Mouse (Mus musculus) spleen, embryonic (tissue): ENCODE results near the gene Ifna15.
"Not testable (repeated sequence)": the region's sequence is repeated elsewhere in the genome, so short reads cannot be mapped to it uniquely, and the experiment has no call there.

Experiments used
- CTCF ChIA-PET: fragments of 350-600 bp; sonication (Branson Sonifier 250); formaldehyde crosslinking; loops from one replicate; lab custom pipeline; 2022; lab: Charles Lee

The Ifna15 gene

GRCm38 (mm10) chr4:88558145-88558544, at the start of gene Ifna15:
Gene Ifna15 (minus strand): TSS chr4:88558245.
- CTCF ChIA-PET, result not testable (repeated sequence)

- CTCF ChIA-PET, result no interaction called here
Observed at GRCm38 (mm10) chr4:88603276-88603675, 45.2 kb upstream of the Ifna15 start, which contains the start of gene Ifna12. Gene Ifna12 (minus strand): TSS chr4:88603376.

GRCm38 (mm10) chr4:88592285-88592684, 34.2 kb upstream of the Ifna15 start, which contains the start of gene Ifna9:
Gene Ifna9 (minus strand): TSS chr4:88592385.
- CTCF ChIA-PET, result no interaction called here

GRCm38 (mm10) chr4:88571698-88572097, 13.7 kb upstream of the Ifna15 start, which contains the start of gene Ifna14:
Gene Ifna14 (minus strand): TSS chr4:88571798.
- CTCF ChIA-PET, result no interaction called here

DNA sequence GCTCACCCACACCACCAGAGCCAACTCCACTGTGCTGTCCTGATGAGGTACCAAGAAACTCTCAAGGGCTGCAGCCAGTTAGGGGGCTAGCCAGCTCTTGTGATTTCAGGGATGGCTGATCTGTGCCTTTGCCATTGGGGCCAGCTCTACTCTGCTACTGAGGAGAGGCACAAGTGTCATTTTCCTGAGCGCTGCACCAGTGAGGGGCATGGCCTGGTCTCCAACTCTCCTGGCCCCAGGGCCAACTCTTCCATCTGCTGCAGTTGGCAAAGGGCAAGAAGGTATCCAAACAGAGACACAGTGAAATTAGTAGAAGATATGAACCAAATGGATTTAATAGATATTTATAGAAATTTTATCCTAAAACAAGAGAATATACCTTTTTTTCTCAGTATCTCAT, 3.7 kb upstream of the Ifna15 start:
- CTCF ChIA-PET, result no interaction called here

DNA sequence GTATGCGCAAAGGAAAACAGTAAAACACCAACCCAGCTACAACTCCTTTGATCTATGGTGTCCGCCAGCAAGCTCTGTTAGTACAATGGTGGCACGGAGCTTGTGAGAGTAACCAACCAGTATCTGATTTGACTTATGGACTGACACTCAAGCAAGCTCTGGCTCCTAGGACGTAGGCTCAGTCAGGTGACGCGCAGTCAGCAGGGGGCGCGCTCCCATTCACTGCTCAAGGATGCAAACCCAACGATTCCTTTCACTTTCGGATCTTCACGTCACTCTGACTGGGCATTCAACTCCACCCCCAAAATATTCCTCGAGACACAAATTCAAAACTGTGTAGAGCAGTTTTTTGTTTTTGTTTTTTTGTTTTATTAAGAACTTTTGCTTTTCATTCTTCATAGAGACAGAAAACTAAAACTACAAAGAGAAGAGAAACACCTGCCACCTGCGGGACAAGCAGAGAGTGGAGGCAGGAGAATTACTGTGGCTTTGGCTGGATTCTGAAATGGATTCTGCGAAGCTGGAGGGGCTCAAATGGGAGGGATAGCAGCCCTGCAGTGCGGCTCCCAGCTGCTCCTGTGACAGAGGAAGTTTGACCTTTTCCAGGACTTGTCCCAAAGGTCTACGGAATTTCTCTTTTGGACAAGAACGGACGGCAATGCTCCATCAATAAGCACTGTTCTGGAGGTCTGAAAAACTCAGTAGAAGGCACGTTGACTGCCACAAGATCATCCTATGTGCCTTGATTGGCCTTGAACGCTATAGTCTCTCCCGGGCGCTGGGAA, 7.7 kb downstream of the Ifna15 start:
- CTCF ChIA-PET, result interaction anchor here (0.5 kb wide), 1 partner anchor 173 kb away, joined by 6 read pairs; no protein-coding TSS in a partner anchor

- CTCF ChIA-PET, result interaction anchor here (0.6 kb wide), 1 partner anchor 806 kb away, joined by 4 read pairs; no protein-coding TSS in a partner anchor
Observed at GRCm38 (mm10) chr4:88547986-88548385, 10.1 kb downstream of the Ifna15 start.

- CTCF ChIA-PET, result interaction anchor here (1.2 kb wide), 1 partner anchor 1188 kb away, joined by 3 read pairs; no protein-coding TSS in a partner anchor
Observed at GRCm38 (mm10) chr4:88543649-88544234, 14.3 kb downstream of the Ifna15 start.

GRCm38 (mm10) chr4:88537328-88537727, 20.7 kb downstream of the Ifna15 start:
- CTCF ChIA-PET, result no interaction called here

DNA sequence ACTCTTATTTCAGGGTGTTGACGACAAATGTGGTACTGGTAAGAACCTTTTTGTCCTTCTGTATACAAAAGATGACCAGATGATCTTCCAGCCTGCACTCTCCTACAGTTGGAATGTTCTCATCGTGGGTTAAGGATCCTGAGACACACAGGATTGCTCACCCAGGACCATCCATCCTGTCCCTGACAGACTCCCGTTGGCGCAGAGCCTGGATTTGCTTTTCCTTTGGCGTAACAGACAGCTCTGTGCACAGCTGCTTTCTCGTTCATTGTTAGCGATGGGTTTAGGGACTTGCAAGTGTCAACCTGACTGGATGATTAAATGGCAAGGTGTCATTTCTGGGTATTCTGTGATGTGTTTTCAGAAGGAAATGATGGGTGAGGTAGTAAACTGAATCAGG, 21.4 kb downstream of the Ifna15 start:
- CTCF ChIA-PET, result no interaction called here

GRCm38 (mm10) chr4:88535742-88536141, 22.3 kb downstream of the Ifna15 start:
- CTCF ChIA-PET, result no interaction called here

GRCm38 (mm10) chr4:88534903-88535302, 23.1 kb downstream of the Ifna15 start:
- CTCF ChIA-PET, result no interaction called here

DNA sequence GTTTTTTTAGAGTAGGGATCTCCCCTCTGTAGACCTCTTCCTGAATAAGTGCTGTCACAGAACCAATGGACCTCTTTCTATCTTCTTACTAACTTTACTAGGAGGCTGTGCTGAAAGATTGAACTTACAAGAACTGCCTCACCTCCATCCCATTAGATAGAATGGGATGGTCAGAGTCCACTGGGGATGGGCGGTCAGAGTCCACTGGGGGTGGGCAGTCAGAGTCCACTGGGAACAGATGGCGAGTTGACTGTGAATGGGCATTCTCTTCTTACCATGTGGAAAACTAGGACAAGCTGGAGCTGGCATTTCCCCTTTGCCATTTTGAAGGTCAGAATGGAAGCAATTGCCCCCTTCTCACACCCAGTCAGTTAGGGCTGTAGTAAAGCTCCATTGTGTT, 24.5 kb downstream of the Ifna15 start:
- CTCF ChIA-PET, result no interaction called here

- CTCF ChIA-PET, result interaction anchor here (0.6 kb wide), 1 partner anchor 671 kb away, joined by 3 read pairs; no protein-coding TSS in a partner anchor
Observed at GRCm38 (mm10) chr4:88530892-88531291, 27.2 kb downstream of the Ifna15 start.

DNA sequence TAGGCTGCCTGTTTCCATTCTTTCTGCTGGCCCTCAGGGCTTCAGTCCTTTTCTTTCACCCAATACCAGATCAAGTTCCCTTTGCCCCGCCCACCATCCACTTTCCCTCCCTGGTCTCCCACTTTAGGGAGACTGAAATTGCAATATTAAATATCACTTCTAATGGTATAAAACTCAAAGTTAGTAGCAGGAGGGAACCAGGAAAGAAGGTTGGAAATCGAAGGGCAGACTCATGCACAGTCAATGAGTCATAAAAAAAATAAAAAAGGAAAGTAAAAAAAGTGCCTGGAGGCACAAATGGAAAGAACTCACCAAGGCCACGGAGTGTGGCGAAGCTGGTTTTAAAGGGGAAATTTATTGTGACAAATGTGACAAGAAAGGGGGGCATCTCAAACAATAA, 27.8 kb downstream of the Ifna15 start:
- CTCF ChIA-PET, result no interaction called here

GRCm38 (mm10) chr4:88526379-88527049, 31.5 kb downstream of the Ifna15 start:
- CTCF ChIA-PET, result no interaction called here

DNA sequence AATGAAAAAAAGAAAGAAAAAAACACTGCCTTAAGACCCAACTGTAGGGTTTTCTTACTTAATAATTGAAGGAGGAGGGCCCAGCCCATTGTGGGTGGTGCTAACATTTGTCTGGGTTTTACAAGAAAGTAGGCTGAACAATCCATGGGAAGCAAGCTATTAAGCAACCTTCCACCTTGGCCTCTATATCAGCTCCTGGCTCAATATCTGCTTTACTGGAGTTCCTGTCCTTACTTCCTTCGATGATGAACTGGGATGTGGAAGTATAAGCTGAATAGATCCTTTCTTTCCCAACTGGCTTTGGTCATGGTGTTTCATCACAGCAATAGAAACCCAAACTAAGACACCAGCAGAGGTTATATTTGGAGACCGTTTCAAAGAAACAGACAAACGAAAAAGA, 32.7 kb downstream of the Ifna15 start:
- CTCF ChIA-PET, result no interaction called here

DNA sequence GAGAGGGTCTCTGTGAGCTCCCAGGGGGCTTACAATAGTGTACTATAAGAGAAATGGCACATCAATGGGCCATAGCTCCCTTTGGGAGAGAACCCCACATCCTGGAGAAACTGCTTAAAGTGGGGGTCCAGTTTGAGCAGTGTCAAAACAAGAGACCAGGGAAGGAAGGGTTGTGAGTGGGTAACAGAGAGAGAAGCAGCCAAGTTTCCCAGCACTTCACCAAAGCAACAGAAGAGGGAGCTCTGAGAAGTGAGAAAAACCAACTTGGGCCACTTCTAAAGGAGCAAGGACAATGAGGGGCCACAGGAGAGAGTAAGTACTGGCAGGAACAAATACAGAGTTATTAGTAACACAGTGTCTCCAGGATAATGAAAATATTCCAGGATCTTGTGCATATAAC, 34.8 kb downstream of the Ifna15 start:
- CTCF ChIA-PET, result no interaction called here

DNA sequence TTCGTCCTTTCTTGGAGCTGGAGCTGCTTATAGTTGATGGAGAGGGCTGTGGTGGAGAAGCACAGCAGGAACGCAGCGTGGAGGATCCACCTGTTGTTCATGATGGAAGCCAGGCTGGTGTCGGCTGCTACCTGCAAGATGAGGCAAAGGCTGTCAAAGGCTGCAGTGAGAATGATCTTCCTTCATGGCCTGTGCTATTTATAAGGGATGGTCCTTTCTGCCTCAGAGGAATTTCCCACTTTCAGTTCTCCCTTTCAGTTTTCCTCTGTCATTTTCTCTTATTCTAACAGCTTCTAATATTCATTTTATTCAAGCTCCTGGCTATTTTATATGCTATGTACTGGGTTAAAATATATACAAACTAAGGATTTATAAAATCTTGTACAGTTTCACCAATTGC, 35.4 kb downstream of the Ifna15 start, which contains the start of gene Ifnb1:
Gene Ifnb1, minus strand, starts transcription at position 101 of the 400 bp plus-strand sequence.
- CTCF ChIA-PET, result no interaction called here

GRCm38 (mm10) chr4:88517957-88518356, 40.1 kb downstream of the Ifna15 start:
- CTCF ChIA-PET, result no interaction called here

DNA sequence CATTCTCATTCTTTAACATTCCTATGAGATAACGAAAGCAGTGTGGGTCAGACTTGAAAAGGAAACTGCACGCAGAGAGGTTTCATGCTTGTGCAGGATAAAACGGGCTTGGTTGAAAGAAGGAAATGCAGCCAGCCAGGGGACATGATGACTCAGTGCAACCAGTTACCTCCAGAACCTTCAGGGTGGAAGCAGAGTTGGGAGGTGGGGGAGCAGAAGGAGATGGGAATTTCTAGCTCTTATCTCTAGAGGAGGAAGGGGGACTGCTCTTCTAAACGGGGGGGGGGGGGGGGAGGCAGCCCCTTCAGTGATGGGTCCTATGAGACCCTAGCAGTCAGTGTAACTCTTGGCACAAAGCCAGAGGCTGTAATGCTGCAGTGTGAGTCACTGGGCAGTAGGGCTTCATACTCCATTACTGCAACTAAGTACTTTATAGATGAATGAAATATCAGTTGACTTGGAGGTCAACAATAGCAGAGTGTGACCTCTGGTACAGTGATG, 42.3 kb downstream of the Ifna15 start:
- CTCF ChIA-PET, result no interaction called here

GRCm38 (mm10) chr4:88515250-88515649, 42.8 kb downstream of the Ifna15 start:
- CTCF ChIA-PET, result no interaction called here
